Mouse (Mus musculus): ENCODE data around the gene Slc9a9.
"Not testable (repeated sequence)": the region's sequence is repeated elsewhere in the genome, so short reads cannot be mapped to it uniquely, and the experiment has no call there.

Slc9a9 gene

DNA sequence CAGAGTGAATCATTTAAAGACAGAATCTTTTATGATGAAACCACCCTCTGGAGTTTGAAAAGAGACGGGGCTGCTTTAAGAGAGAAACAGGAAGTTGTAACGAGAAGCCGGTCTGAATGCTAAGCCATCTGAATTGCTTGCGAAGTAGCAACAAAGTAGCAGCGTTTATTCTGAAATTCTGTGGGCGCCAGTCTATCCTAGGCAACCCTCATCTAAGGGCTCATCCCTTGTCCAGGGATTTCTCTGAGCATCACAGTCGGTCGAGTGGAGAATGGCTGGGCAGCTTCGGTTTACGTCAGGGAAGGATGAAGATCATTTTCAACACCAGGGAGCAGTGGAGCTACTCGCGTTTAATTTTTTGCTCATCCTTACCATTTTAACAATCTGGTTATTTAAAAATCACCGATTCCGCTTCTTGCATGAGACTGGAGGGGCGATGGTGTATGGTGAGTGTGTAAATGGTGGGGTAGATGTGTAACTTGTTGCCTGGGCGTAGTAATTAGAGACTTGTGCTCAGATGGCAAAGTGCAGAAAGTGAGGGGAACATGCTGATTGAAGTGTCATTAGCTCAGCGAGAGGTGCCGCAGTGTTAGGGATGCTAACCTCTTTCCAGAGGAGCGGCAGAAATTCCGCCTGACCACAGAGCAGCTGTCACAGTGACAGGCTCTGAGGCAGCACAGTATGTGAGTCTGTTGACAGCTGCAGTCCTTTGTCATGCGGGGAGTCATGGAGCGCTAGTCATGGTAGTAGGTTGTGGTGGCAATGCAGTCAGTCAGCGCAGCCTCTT lies at the start of gene Slc9a9:
Gene Slc9a9 (plus strand): TSS at position 119 of the 787 bp plus-strand sequence.
- DNase-seq = peak; percentile 17 to 26

DNA sequence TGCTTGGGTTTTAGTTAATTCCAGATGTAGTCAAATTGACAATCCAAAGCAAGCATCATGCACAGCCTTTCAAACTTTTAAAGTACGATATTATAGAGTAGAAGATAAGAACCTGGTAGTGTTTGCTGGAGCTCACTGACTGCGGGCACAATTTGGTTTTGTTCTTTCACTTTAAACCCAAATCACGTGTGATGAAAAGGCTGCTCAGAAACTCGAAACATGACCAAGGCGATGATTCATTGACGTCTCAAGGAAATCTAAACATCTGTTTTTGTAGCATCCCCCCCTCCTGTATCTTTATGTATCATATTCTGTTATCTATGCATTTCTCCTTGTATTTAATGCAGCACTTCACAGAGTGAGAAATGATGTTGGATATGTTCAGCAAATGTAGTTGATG lies 49.4 kb upstream of the Slc9a9 start:
- DNase-seq = no peak

- no peak for DNase-seq
Observed at GRCm38 (mm10) chr9:94620846-94621245, 48.9 kb upstream of the Slc9a9 start.

- no peak for DNase-seq
Observed at GRCm38 (mm10) chr9:94621902-94622301, 47.8 kb upstream of the Slc9a9 start.

GRCm38 (mm10) chr9:94626737-94627136 lies 43.0 kb upstream of the Slc9a9 start:
- no peak for DNase-seq

DNA sequence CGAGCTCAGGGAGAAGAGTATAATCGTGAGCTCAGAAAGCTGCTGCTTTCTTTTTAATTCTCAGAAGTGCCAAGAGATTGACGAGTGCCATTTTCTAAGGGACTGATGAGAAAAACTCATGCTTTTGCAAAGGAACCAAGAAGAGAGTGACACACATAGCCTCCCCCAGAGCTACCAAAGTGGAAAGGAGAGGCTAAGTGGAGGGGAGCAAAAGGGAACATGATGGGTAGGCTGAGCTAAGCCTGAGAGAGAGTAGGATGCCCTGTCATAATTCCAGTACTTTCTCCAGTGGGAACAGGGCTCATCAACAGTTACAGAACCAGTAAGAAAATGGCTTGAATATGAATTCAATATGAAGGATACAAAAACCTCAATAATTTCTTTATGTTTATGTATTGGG lies 40.8 kb upstream of the Slc9a9 start:
- no peak for DNase-seq

GRCm38 (mm10) chr9:94634275-94634674 lies 35.4 kb upstream of the Slc9a9 start:
- DNase-seq = not testable (repeated sequence)

DNA sequence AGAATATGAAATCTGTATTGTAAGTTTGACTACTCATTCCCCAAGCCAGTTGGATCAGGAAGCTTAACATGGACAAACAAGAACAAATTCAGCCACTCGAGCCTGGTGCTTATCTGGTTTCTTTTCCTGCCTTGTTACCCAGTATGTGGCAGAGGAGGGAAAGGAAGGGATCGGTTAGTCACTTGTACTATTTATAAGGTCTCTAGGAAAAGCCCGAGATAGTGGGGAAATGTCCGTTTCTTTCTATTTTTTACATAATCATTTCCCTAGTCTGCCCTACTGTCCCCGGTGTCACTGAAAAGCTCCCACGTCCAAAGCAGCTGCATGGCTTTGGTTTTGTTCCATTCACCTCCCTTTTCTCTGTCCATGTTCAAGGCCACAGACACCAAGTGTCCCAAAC lies 24.1 kb upstream of the Slc9a9 start:
- DNase-seq = no peak

DNA sequence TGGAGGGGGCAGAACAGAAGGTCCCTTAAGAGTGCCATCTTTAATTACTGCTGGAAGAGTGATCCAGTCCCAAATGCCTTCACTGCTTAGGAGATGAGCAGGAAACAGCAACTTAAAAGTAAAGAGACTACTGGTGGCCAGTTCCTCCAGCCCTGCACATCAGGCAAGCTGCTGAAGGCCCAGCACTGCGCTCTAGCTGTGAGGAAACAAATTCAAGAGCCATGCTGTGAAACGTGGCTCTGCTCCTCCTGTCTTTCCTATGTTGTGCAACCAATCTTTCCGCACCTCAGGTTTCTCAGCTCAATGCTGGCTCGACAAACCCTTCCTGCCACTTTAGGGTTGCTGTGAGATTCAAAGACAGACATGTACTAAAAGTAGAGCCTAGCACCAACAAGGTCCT lies 22.3 kb upstream of the Slc9a9 start:
- DNase-seq = no peak

GRCm38 (mm10) chr9:94649991-94650390 lies 19.7 kb upstream of the Slc9a9 start:
- no peak for DNase-seq

- DNase-seq = no peak
Observed at GRCm38 (mm10) chr9:94653198-94653597, 16.5 kb upstream of the Slc9a9 start.

DNA sequence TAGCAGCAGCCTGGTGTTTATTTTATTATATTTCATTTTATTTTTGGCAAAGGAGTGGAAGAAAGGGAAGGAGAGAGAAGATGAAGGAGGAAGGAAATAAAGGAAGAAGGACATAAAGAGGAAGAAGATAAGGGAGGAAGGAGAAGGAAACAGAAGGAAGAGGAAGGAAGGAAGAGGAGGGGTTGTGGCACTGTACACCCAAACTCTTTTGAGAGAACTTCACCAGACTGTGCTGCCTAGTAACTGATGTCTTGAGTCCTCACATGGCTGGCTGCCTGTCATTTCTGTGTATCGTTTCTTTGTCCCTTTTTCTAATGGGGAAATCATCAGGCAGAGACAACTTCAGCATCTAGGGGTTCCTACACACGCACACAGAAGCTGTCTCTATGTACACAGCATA lies 15.9 kb upstream of the Slc9a9 start:
- DNase-seq = no peak

GRCm38 (mm10) chr9:94656265-94656664 lies 13.4 kb upstream of the Slc9a9 start:
- DNase-seq = no peak

GRCm38 (mm10) chr9:94659401-94660152 lies 10.1 kb upstream of the Slc9a9 start:
- peak in 1 of 2 experiments; percentile 31 for DNase-seq

- no peak for DNase-seq
Observed at GRCm38 (mm10) chr9:94661768-94662167, 7.9 kb upstream of the Slc9a9 start.

- no peak for DNase-seq
Observed at GRCm38 (mm10) chr9:94665248-94665647, 4.5 kb upstream of the Slc9a9 start.

- peak; percentile 19 to 21 for DNase-seq
Observed at GRCm38 (mm10) chr9:94668589-94668988, 1.1 kb upstream of the Slc9a9 start.

DNA sequence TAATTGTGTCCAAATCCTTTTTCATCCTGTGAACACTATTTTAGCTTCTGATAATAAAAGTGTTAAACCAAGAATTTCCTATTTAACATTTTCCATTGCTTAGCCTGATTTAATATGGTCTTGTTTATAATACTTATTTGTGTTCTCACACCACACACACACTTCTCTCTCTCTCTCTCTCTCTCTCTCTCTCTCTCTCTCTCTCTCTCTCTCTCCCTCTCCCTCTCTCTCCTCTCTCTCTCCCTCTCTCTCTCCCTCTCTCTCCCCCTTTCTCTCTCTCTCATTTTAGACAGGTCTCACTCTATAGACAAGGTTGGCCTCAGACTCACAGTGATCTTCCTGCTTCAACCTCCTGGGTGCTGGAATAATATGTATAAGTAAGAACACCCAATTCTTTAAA lies 995 bp downstream of the Slc9a9 start:
- DNase-seq = no peak

DNA sequence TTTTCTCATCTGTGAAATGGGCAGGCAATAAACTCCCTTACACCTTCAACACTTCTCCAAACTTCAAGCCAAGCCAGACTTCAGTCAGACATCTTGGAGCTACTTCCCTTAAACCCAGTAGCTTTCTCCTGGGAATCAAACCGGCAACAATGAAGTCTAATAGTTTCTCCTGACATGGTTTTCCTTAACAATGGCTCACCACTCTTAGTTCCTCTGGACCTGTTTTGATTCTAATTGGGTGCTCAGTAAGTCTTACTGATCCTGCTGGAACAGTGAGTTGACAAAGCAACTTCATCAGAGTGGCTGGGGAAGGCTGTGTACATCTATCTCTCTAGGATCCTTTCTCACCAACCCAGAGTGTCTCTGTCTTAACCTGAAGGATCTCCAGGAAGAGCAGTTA lies 5.0 kb downstream of the Slc9a9 start:
- no peak for DNase-seq

GRCm38 (mm10) chr9:94678021-94678655 lies 8.4 kb downstream of the Slc9a9 start:
- no peak for DNase-seq

DNA sequence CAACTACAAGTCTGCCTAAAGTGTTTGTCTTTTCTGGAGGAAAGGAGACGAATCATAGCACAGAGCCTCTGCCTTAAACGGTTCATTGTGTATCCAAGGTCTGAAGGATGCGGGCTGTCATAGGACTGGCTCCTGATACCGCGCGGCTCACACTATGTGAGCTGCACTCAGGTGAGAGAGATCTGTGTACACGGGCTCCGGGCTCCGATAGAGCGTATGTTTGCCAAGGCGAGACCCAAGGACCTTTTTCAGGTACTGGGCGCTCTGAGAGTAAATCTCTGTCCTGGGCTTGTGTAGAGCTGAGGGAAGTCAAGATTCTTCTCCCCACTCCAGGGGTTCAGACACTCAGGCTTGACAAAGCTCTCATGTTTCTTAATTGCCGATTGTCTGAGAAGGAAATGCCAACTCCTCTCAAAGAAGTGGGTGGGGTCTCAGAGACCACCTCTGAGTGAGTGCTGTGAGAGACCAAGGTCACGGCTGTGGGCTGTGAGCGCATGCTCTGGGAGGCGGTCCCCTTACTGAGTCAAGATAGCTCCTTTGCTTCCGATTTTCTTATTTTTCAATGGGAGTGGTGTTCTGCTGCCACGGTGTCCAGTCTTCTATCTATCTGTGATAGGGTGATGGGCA lies 10.9 kb downstream of the Slc9a9 start:
- no peak for DNase-seq

- peak; percentile 31 to 71 for DNase-seq
Observed at GRCm38 (mm10) chr9:94681095-94681487, 11.4 kb downstream of the Slc9a9 start.

DNA sequence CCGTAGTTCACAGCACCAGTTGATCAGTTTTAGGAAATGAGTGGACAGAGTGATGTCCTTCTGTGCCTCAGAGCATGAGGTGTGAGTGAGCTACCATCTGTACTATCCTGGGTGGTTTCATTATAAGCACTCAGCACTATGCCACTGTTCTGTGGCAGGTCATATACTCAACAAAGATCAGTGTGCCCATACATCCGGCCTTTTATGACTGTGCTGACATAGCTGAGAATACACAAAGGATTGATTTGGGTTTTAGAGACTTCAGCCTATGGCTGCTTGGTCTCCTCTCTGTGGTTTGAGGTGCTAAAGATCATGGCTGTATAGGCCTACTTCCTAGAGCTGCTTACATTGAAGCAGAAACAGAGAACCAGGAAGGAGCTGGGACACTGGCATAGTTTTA lies 12.6 kb downstream of the Slc9a9 start:
- DNase-seq = no peak
